Mouse (Mus musculus): ENCODE data around the gene Olfr133. TPM values are rescaled to one million over a fixed set of nuclear protein-coding genes. Genes with fewer than 3 reads are reported as not detected.
"Not testable (repeated sequence)": the region's sequence is repeated elsewhere in the genome, so short reads cannot be mapped to it uniquely, and the experiment has no call there.

Olfr133 gene
- total RNA-seq (2014; fragmentation: Nextera tagmentation) = not detected in 2 replicates
- total RNA-seq (2017) = 0.06 TPM in 1 of 2 replicates, not detected in the other
- not detected in 2 replicates for polyA plus RNA-seq (2012)

- Histone ChIP-seq H3K27me3 (ENCODE audit: insufficient read depth, low read length) (no peaks in the 10 kb centered on the region), H3K36me3 (replicated peaks) (no peaks in the 10 kb centered on the region), H3K9me3 (replicated peaks) (no peaks in the 10 kb centered on the region), H3K4me1 (ENCODE audit: insufficient read depth, low read depth, low read length) (no peaks in the 10 kb centered on the region), H3K4me3 (ENCODE audit: low read depth, low read length) (no peak within 1 kb of the TSS)
- TF ChIP-seq POLR2AphosphoS5 (IDR thresholded peaks at IDR 0.05; ENCODE audit: insufficient replicate concordance, low read depth, low read length) (no peak), GATA1 (IDR thresholded peaks at IDR 0.05; ENCODE audit: borderline replicate concordance, low read length) (no peak), CTCF (IDR thresholded peaks at IDR 0.05; ENCODE audit: low read depth, low read length) (no peak), TAL1 (conservative IDR thresholded peaks at IDR 0.05; ENCODE audit: low read depth, low read length) (no peak), GATA2 (IDR thresholded peaks at IDR 0.05; ENCODE audit: borderline replicate concordance, low read depth, low read length) (no peak)
- no peak for ATAC-seq (ENCODE audit: extremely low read depth, insufficient number of reproducible peaks, low FRiP score, poor library complexity, severe bottlenecking)
- DNase-seq (ENCODE audit: low spot score) = no peak
Measured at GRCm38 (mm10) chr17:38144981-38145380, at the start of gene Olfr133. TSS of gene Olfr133 (plus strand) at chr17:38145281.

GRCm38 (mm10) chr17:38124199-38124598 is 20.9 kb upstream of the Olfr133 start:
- DNase-seq (ENCODE audit: low spot score); H3K36me3 ChIP-seq (replicated peaks); H3K27me3 ChIP-seq (ENCODE audit: insufficient read depth, low read length); ATAC-seq (ENCODE audit: extremely low read depth, insufficient number of reproducible peaks, low FRiP score, poor library complexity, severe bottlenecking); H3K4me3 ChIP-seq (ENCODE audit: low read depth, low read length); H3K4me1 ChIP-seq (ENCODE audit: insufficient read depth, low read depth, low read length); H3K9me3 ChIP-seq (replicated peaks): not testable (repeated sequence)

- ATAC-seq (ENCODE audit: extremely low read depth, insufficient number of reproducible peaks, low FRiP score, poor library complexity, severe bottlenecking); H3K36me3 ChIP-seq (replicated peaks); H3K4me3 ChIP-seq (ENCODE audit: low read depth, low read length); H3K9me3 ChIP-seq (replicated peaks); DNase-seq (ENCODE audit: low spot score); H3K27me3 ChIP-seq (ENCODE audit: insufficient read depth, low read length); H3K4me1 ChIP-seq (ENCODE audit: insufficient read depth, low read depth, low read length): not testable (repeated sequence)
Measured at GRCm38 (mm10) chr17:38125371-38125770, 19.7 kb upstream of the Olfr133 start.

GRCm38 (mm10) chr17:38134426-38134825 is 10.7 kb upstream of the Olfr133 start, which contains the start of gene Olfr132:
TSS of gene Olfr132 (minus strand) at chr17:38134526.
- H3K9me3 ChIP-seq (replicated peaks) = no peaks in the 10 kb centered on the region

GRCm38 (mm10) chr17:38171088-38171487 is 26.0 kb downstream of the Olfr133 start, which contains the start of gene Olfr134:
TSS of gene Olfr134 (plus strand) at chr17:38171388.
- Histone ChIP-seq H3K4me3 (ENCODE audit: low read depth, low read length) (no peak within 1 kb of the TSS), H3K36me3 (replicated peaks) (no peaks in the 10 kb centered on the region), H3K4me1 (ENCODE audit: insufficient read depth, low read depth, low read length) (no peaks in the 10 kb centered on the region), H3K27me3 (ENCODE audit: insufficient read depth, low read length) (no peaks in the 10 kb centered on the region), H3K9me3 (replicated peaks) (no peaks in the 10 kb centered on the region)
- no peak for DNase-seq (ENCODE audit: low spot score)
- TF ChIP-seq GATA1 (IDR thresholded peaks at IDR 0.05; ENCODE audit: borderline replicate concordance, low read length) (no peak), GATA2 (IDR thresholded peaks at IDR 0.05; ENCODE audit: borderline replicate concordance, low read depth, low read length) (no peak), POLR2AphosphoS5 (IDR thresholded peaks at IDR 0.05; ENCODE audit: insufficient replicate concordance, low read depth, low read length) (no peak), CTCF (IDR thresholded peaks at IDR 0.05; ENCODE audit: low read depth, low read length) (no peak), TAL1 (conservative IDR thresholded peaks at IDR 0.05; ENCODE audit: low read depth, low read length) (no peak)
- ATAC-seq (ENCODE audit: extremely low read depth, insufficient number of reproducible peaks, low FRiP score, poor library complexity, severe bottlenecking) = no peak

More at GRCm38 (mm10) chr17:38134426-38134825, 10.7 kb upstream of the Olfr133 start, which contains the start of gene Olfr132:
- Histone ChIP-seq H3K36me3 (replicated peaks) (no peaks in the 10 kb centered on the region), H3K27me3 (ENCODE audit: insufficient read depth, low read length) (no peaks in the 10 kb centered on the region), H3K4me3 (ENCODE audit: low read depth, low read length) (no peak within 1 kb of the TSS), H3K4me1 (ENCODE audit: insufficient read depth, low read depth, low read length) (no peaks in the 10 kb centered on the region)
- DNase-seq (ENCODE audit: low spot score) (no peak), ATAC-seq (ENCODE audit: extremely low read depth, insufficient number of reproducible peaks, low FRiP score, poor library complexity, severe bottlenecking) (no peak)
- no peak for TF ChIP-seq GATA1 (IDR thresholded peaks at IDR 0.05; ENCODE audit: borderline replicate concordance, low read length)
- TF ChIP-seq TAL1 (conservative IDR thresholded peaks at IDR 0.05; ENCODE audit: low read depth, low read length) = no peak
- no peak for TF ChIP-seq GATA2 (IDR thresholded peaks at IDR 0.05; ENCODE audit: borderline replicate concordance, low read depth, low read length)
- TF ChIP-seq POLR2AphosphoS5 (IDR thresholded peaks at IDR 0.05; ENCODE audit: insufficient replicate concordance, low read depth, low read length) = no peak
- TF ChIP-seq CTCF (IDR thresholded peaks at IDR 0.05; ENCODE audit: low read depth, low read length) = no peak

Other genes starting within 250 kb of the Olfr133 start
- gene Olfr127, start 244.8 kb upstream of the Olfr133 start, total RNA-seq (2014; fragmentation: Nextera tagmentation) = not detected in 2 replicates
- gene Olfr127, start 244.8 kb upstream of the Olfr133 start, total RNA-seq (2017) = 0.35 TPM in 1 of 2 replicates, not detected in the other
- gene Olfr127, start 244.8 kb upstream of the Olfr133 start, polyA plus RNA-seq (2012) = not detected in 2 replicates
- not detected in 2 replicates for gene Olfr128, start 224.7 kb upstream of the Olfr133 start, total RNA-seq (2014; fragmentation: Nextera tagmentation)
- 0.05 and 0.17 TPM in 2 replicates for gene Olfr128, start 224.7 kb upstream of the Olfr133 start, total RNA-seq (2017)
- not detected in 2 replicates for gene Olfr128, start 224.7 kb upstream of the Olfr133 start, polyA plus RNA-seq (2012)
- not detected in 2 replicates for gene Olfr761, start 192.2 kb upstream of the Olfr133 start, total RNA-seq (2014; fragmentation: Nextera tagmentation)
- not detected in 2 replicates for gene Olfr761, start 192.2 kb upstream of the Olfr133 start, total RNA-seq (2017)
- not detected in 2 replicates for gene Olfr761, start 192.2 kb upstream of the Olfr133 start, polyA plus RNA-seq (2012)
- gene Olfr129, start 85.2 kb upstream of the Olfr133 start, total RNA-seq (2014; fragmentation: Nextera tagmentation) = not detected in 2 replicates
- gene Olfr129, start 85.2 kb upstream of the Olfr133 start, total RNA-seq (2017) = 0.06 and 0.11 TPM in 2 replicates
- gene Olfr129, start 85.2 kb upstream of the Olfr133 start, polyA plus RNA-seq (2012) = not detected in 2 replicates
- not detected in 2 replicates for gene Olfr130, start 81.4 kb upstream of the Olfr133 start, total RNA-seq (2014; fragmentation: Nextera tagmentation)
- 0.05 TPM in 1 of 2 replicates, not detected in the other for gene Olfr130, start 81.4 kb upstream of the Olfr133 start, total RNA-seq (2017)
- gene Olfr130, start 81.4 kb upstream of the Olfr133 start, polyA plus RNA-seq (2012) = not detected in 2 replicates
- gene Olfr131, start 56.6 kb upstream of the Olfr133 start, total RNA-seq (2014; fragmentation: Nextera tagmentation) = not detected in 2 replicates
- gene Olfr131, start 56.6 kb upstream of the Olfr133 start, total RNA-seq (2017) = 0.11 TPM in 1 of 2 replicates, not detected in the other
- gene Olfr131, start 56.6 kb upstream of the Olfr133 start, polyA plus RNA-seq (2012) = not detected in 2 replicates
- not detected in 2 replicates for gene Olfr132, start 10.8 kb upstream of the Olfr133 start, total RNA-seq (2014; fragmentation: Nextera tagmentation)
- gene Olfr132, start 10.8 kb upstream of the Olfr133 start, total RNA-seq (2017) = 0.11 TPM in 1 of 2 replicates, not detected in the other
- gene Olfr132, start 10.8 kb upstream of the Olfr133 start, polyA plus RNA-seq (2012) = not detected in 2 replicates
- not detected in 2 replicates for gene Olfr134, start 26.1 kb downstream of the Olfr133 start, total RNA-seq (2014; fragmentation: Nextera tagmentation)
- 0.06 TPM in 1 of 2 replicates, not detected in the other for gene Olfr134, start 26.1 kb downstream of the Olfr133 start, total RNA-seq (2017)
- not detected in 2 replicates for gene Olfr134, start 26.1 kb downstream of the Olfr133 start, polyA plus RNA-seq (2012)
- not detected in 2 replicates for gene Olfr135, start 59.1 kb downstream of the Olfr133 start, total RNA-seq (2014; fragmentation: Nextera tagmentation)
- gene Olfr135, start 59.1 kb downstream of the Olfr133 start, total RNA-seq (2017) = 0.12 and 0.16 TPM in 2 replicates
- gene Olfr135, start 59.1 kb downstream of the Olfr133 start, polyA plus RNA-seq (2012) = not detected in 2 replicates
- not detected in 2 replicates for gene Olfr138, start 115.8 kb downstream of the Olfr133 start, total RNA-seq (2014; fragmentation: Nextera tagmentation)
- gene Olfr138, start 115.8 kb downstream of the Olfr133 start, total RNA-seq (2017) = not detected in 2 replicates
- gene Olfr138, start 115.8 kb downstream of the Olfr133 start, polyA plus RNA-seq (2012) = not detected in 2 replicates
- gene Olfr137, start 162.3 kb downstream of the Olfr133 start, total RNA-seq (2014; fragmentation: Nextera tagmentation) = not detected in 2 replicates
- not detected in 2 replicates for gene Olfr137, start 162.3 kb downstream of the Olfr133 start, total RNA-seq (2017)
- gene Olfr137, start 162.3 kb downstream of the Olfr133 start, polyA plus RNA-seq (2012) = not detected in 2 replicates
- not detected in 2 replicates for gene Olfr136, start 184.6 kb downstream of the Olfr133 start, total RNA-seq (2014; fragmentation: Nextera tagmentation)
- gene Olfr136, start 184.6 kb downstream of the Olfr133 start, total RNA-seq (2017) = 0.11 TPM in 1 of 2 replicates, not detected in the other
- gene Olfr136, start 184.6 kb downstream of the Olfr133 start, polyA plus RNA-seq (2012) = not detected in 2 replicates